Comparison of ENCODE assay signal across 19 mouse cellular contexts in genomic region chrX:12060848-12061247, GRCm38 (mm10).
A peak's percentile ranks its signal among the peaks of the same experiment; 100 is the strongest.
DNase-seq lines count a peak whose midpoint lies in the region; ATAC-seq and TF ChIP-seq lines count a peak whose summit lies in the region.
"Had no signal": no experiment of that assay in that cellular context is flagged by ENCODE, and none has a peak within 500 bp of the region (broad histone marks: within the 10 kb centered on the region; RNA-seq: fewer than 3 reads in every experiment).

No protein-coding gene starts in this region.

- TF ChIP-seq CTCF in liver, adult 2 months (IDR thresholded peaks at IDR 0.05; ENCODE audit: low read depth, low read length) = no peak

- peak; percentile 60 for DNase-seq in liver, adult 2 months (ENCODE audit: extremely low read depth, low read depth, low spot score)
- DNase-seq in liver = no peak
- peak; percentile 78 for DNase-seq in midbrain, embryonic 11.5 days (ENCODE audit: low spot score, missing footprints)
- DNase-seq: adrenal gland, adult 2 months; adrenal gland, adult 8-10 months; adrenal gland, postnatal 10 days; adrenal gland, postnatal 14 days; adrenal gland, postnatal 25 days; adrenal gland, postnatal 36 days; B cell, adult 2 months; cerebellum, adult 11 months; cerebellum, adult 11-12 months; cerebellum, adult 18-20 months had no signal

- 11% methylated on average over 3 of the region's 3 CpGs for WGBS in liver, adult 2 months
- 76% methylated on average over 3 of the region's 3 CpGs for WGBS in midbrain, embryonic 11.5 days
- 64% methylated on average over 3 of the region's 3 CpGs for WGBS in midbrain, embryonic 13.5 days

- H3K36me3 ChIP-seq in liver, adult 2 months (ENCODE audit: control insufficient read depth, insufficient read depth, low read length) = no peaks in the 10 kb centered on the region
- H3K36me3 ChIP-seq in midbrain, embryonic 11.5 days (ENCODE audit: control insufficient read depth, insufficient read depth, low read length) = peaks cover 5% of the 10 kb centered on the region; the same call in 1 of the 2 replicates
- peaks cover 26% of the 10 kb centered on the region for H3K36me3 ChIP-seq in midbrain, embryonic 13.5 days

- no peak overlapping the region for H3K4me2 ChIP-seq in midbrain, embryonic 11.5 days
- no peak overlapping the region for H3K4me2 ChIP-seq in midbrain, embryonic 13.5 days (replicated peaks)

- no peak overlapping the region for H3K27ac ChIP-seq in liver, adult 2 months (replicated peaks; ENCODE audit: insufficient read depth, low read depth, low read length)
- H3K27ac ChIP-seq in midbrain, embryonic 11.5 days (ENCODE audit: low read depth, low read length) = no peak overlapping the region
- H3K27ac ChIP-seq in midbrain, embryonic 13.5 days = no peak overlapping the region

- no peak for TF ChIP-seq POLR2A in liver, adult 2 months (IDR thresholded peaks at IDR 0.05; ENCODE audit: extremely low read depth, insufficient read depth, low read length)

- H3K4me3 ChIP-seq in liver, adult 2 months (ENCODE audit: insufficient read depth, low read depth, low read length) = no peak overlapping the region
- no peak overlapping the region for H3K4me3 ChIP-seq in midbrain, embryonic 11.5 days (ENCODE audit: low read depth, low read length)
- no peak overlapping the region for H3K4me3 ChIP-seq in midbrain, embryonic 13.5 days (replicated peaks)

- peaks cover 2% of the 10 kb centered on the region for H3K4me1 ChIP-seq in liver, adult 2 months (ENCODE audit: control insufficient read depth, insufficient read depth, low read length)
- peaks cover 34% of the 10 kb centered on the region for H3K4me1 ChIP-seq in midbrain, embryonic 11.5 days (ENCODE audit: control insufficient read depth, insufficient read depth, low read length)
- H3K4me1 ChIP-seq in midbrain, embryonic 13.5 days (replicated peaks) = peaks cover 63% of the 10 kb centered on the region

- H3K27me3 ChIP-seq in liver, adult 2 months (ENCODE audit: control insufficient read depth, insufficient read depth, low read length) = no peaks in the 10 kb centered on the region
- peaks cover 17% of the 10 kb centered on the region for H3K27me3 ChIP-seq in midbrain, embryonic 11.5 days (ENCODE audit: control insufficient read depth, insufficient read depth, low read length)
- H3K27me3 ChIP-seq in midbrain, embryonic 13.5 days = peaks cover 36% of the 10 kb centered on the region
- H3K27me3 ChIP-seq: CH12.LX had no signal

- no peaks in the 10 kb centered on the region for H3K9me3 ChIP-seq in midbrain, embryonic 11.5 days (ENCODE audit: control insufficient read depth, low read length)
- no peaks in the 10 kb centered on the region for H3K9me3 ChIP-seq in midbrain, embryonic 13.5 days
- H3K9me3 ChIP-seq: G1E had no signal

- no peak overlapping the region for H3K9ac ChIP-seq in liver, adult 2 months (ENCODE audit: low read depth, low read length)
- no peak overlapping the region for H3K9ac ChIP-seq in midbrain, embryonic 11.5 days (ENCODE audit: low read length)
- no peak overlapping the region for H3K9ac ChIP-seq in midbrain, embryonic 13.5 days (replicated peaks)

- peaks cover 10% of the 10 kb centered on the region; the same call in 1 of the 2 replicates for H3K79me2 ChIP-seq in liver, adult 2 months (ENCODE audit: control insufficient read depth, insufficient read depth, low read length)

- no peak for ATAC-seq in midbrain, embryonic 11.5 days (ENCODE audit: low FRiP score)
- no peak for ATAC-seq in midbrain, embryonic 13.5 days
- ATAC-seq: activated CD4-positive, CD25-positive, alpha-beta regulatory T cell, adult 4 months; CD4-positive, CD25-positive, alpha-beta regulatory T cell, adult 4 months; Patski had no signal
